Mouse (Mus musculus) liver, embryonic 14.5 days (tissue): ENCODE data around the gene 4933428G20Rik.

Source experiments
- CTCF ChIP-seq: IDR thresholded peaks from 2 replicates; pipeline ENCODE4 v1.5.1; 2016; ENCODE audit warnings: antibody characterized with exemption, low read depth, control low read depth
- EP300 ChIP-seq: IDR thresholded peaks from 2 replicates; pipeline ENCODE4 v1.6.1; 2016; ENCODE audit warnings: antibody characterized with exemption, low read depth

DNA sequence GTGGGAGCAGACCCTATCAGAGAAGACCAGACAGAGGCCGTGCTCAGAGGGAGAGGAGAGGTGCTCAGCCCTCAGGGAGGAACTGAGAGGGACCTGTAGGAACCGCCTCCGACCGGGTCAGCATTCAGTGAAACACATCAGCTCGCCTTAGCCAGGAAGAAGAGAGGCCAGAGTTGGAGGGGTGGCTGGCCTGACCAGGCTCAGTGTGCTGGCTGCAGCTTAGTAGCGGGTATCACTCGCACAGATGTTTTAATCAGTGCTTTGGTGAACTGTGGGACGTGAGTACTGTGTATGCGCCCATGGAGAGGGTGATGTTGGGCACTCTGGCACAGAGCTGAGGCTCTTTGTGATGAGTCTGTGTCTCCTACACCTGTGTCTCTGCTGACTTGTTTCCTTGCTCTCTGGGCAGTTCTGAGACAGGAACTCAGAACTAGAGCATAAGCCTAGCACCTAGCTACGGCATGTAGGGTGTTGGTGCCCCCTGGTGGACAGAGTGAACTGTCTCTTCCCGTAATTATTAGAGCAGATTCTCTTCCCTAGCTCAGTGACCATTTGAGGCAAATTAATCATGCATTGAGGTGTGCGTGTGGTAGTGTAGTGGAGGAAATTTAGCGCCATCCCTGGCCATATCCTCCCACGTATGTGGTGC lies 31.4 kb downstream of the 4933428G20Rik start:
- peak; percentile 98 for TF ChIP-seq CTCF
- no peak for TF ChIP-seq EP300
